Mouse (Mus musculus): Measurements from ENCODE around the gene Nrl.

- no peak for TF ChIP-seq BHLHE40 (IDR thresholded peaks at IDR 0.05; ENCODE audit: low read depth, low read length)
- no peak for TF ChIP-seq CTCF (conservative IDR thresholded peaks at IDR 0.05 in 1 of 2, IDR thresholded peaks at IDR 0.05 in 1 of 2; ENCODE audit: low read depth in 2 of 2, low read length in 2 of 2)
- TF ChIP-seq GABPA (IDR thresholded peaks at IDR 0.05; ENCODE audit: insufficient replicate concordance, low read depth, low read length) = no peak
- no peak for TF ChIP-seq MAX (IDR thresholded peaks at IDR 0.05; ENCODE audit: low read length)
- TF ChIP-seq ZNF384 (IDR thresholded peaks at IDR 0.05; ENCODE audit: low read depth, low read length) = no peak
These were observed 47.4 kb downstream of the Nrl start for GRCm38 (mm10) chr14:55477421-55477820.
